Mouse (Mus musculus) bone marrow macrophage, adult 2 months (primary cell): ENCODE measurements around the gene Cadps2.

ENCODE experiments used
- CTCF ChIP-seq: IDR thresholded peaks from 2 replicates; pipeline ENCODE4 v1.5.1; 2012; ENCODE audit warnings: low read depth, mild to moderate bottlenecking, low read length, moderate library complexity
- POLR2A ChIP-seq: IDR thresholded peaks from 2 replicates; pipeline ENCODE4 v1.6.1; 2012; ENCODE audit warnings: mild to moderate bottlenecking, low read depth, low read length, borderline replicate concordance

DNA sequence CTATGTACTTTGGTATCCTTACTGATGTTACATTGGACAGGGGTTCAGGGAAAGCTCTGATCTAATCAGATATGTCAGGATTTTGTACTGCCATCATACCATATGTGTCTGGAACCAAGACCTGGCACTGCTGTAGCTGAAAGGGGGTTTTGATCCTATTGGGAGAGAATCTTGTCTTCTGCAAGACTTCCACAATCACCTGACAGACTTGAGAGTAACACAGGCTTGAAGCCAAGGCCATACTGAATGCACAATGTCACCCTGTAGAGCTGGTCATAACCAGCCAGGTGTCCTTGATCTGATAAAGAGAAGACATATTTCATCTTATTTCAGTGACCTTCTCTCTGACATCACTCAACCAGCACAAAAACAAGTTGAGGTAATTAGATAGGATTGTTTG lies 30.8 kb upstream of the Cadps2 start:
- TF ChIP-seq CTCF (no peak), POLR2A (no peak)
